In the genomic region with DNA sequence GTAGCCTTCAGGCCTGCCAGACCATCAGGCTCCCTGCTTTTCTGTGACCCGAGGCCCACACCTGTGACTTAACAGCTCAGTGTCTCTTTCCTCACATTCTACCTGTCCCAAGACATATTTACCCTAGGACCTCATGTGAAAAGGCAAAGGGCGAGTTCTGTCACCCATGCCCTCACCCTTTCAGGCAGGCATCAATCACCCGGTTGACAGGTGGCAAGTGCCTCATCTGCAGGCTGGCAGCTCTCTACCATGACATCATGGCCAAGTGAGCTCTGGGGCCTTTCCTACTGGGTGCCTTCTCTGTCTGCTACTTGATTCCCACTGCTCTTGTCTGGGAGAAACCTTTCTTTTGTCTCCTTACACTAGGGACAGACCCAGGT, we compare ENCODE assay signal across 9 mouse cellular contexts.
DNase-seq lines count a peak whose midpoint lies in the region; ATAC-seq and TF ChIP-seq lines count a peak whose summit lies in the region.
"Had no signal": no experiment of that assay in that cellular context is flagged by ENCODE, and none has a peak within 500 bp of the region (broad histone marks: within the 10 kb centered on the region; RNA-seq: fewer than 3 reads in every experiment).

No protein-coding gene starts in this region.

- no peak overlapping the region for H3K9ac ChIP-seq in heart, embryonic 13.5 days
- H3K9ac ChIP-seq in neural tube, embryonic 13.5 days: no peak overlapping the region
- no peak overlapping the region for H3K9ac ChIP-seq in intestine, postnatal 0 days (ENCODE audit: low read depth, low read length)
- H3K9ac ChIP-seq in stomach, embryonic 14.5 days (replicated peaks; ENCODE audit: low read depth, low read length): no peak overlapping the region

- H3K27ac ChIP-seq in heart, embryonic 13.5 days (replicated peaks): peak overlapping the region; percentile 73
- peak overlapping the region; percentile 57; the same call in 1 of the 2 replicates for H3K27ac ChIP-seq in neural tube, embryonic 13.5 days (replicated peaks)
- H3K27ac ChIP-seq in intestine, postnatal 0 days (ENCODE audit: low read depth, low read length): peak overlapping the region; percentile 41
- H3K27ac ChIP-seq in stomach, embryonic 14.5 days (ENCODE audit: low read length): peak overlapping the region; percentile 67; the same call in 1 of the 2 replicates

- no peaks in the 10 kb centered on the region for H3K36me3 ChIP-seq in heart, embryonic 13.5 days
- H3K36me3 ChIP-seq in neural tube, embryonic 13.5 days: no peaks in the 10 kb centered on the region
- no peaks in the 10 kb centered on the region for H3K36me3 ChIP-seq in intestine, postnatal 0 days (ENCODE audit: control insufficient read depth, insufficient read depth)
- H3K36me3 ChIP-seq in stomach, embryonic 14.5 days (ENCODE audit: control insufficient read depth, insufficient read depth, low read length): no peaks in the 10 kb centered on the region

- no peak for ATAC-seq in heart, embryonic 13.5 days (ENCODE audit: extremely low read depth, insufficient number of reproducible peaks, low FRiP score, low TSS enrichment)
- no peak for ATAC-seq in neural tube, embryonic 13.5 days (ENCODE audit: low read depth)
- peak; percentile 23; the same call in 1 of the 2 replicates for ATAC-seq in intestine, postnatal 0 days
- no peak for ATAC-seq in stomach, embryonic 14.5 days (ENCODE audit: insufficient number of reproducible peaks, insufficient read depth, low FRiP score, low read depth)

- H3K9me3 ChIP-seq in heart, embryonic 13.5 days: no peaks in the 10 kb centered on the region
- no peaks in the 10 kb centered on the region for H3K9me3 ChIP-seq in neural tube, embryonic 13.5 days
- H3K9me3 ChIP-seq in intestine, postnatal 0 days (ENCODE audit: control insufficient read depth): no peaks in the 10 kb centered on the region
- no peaks in the 10 kb centered on the region for H3K9me3 ChIP-seq in stomach, embryonic 14.5 days (ENCODE audit: control insufficient read depth, low read depth, low read length)

- no peaks in the 10 kb centered on the region for H3K27me3 ChIP-seq in heart, embryonic 13.5 days (replicated peaks)
- no peaks in the 10 kb centered on the region for H3K27me3 ChIP-seq in neural tube, embryonic 13.5 days
- no peaks in the 10 kb centered on the region for H3K27me3 ChIP-seq in intestine, postnatal 0 days (replicated peaks; ENCODE audit: control insufficient read depth, insufficient read depth, low read length)
- no peaks in the 10 kb centered on the region for H3K27me3 ChIP-seq in stomach, embryonic 14.5 days (ENCODE audit: control insufficient read depth, insufficient read depth, low read length)

- no peak for DNase-seq in heart, adult 18-20 months
- DNase-seq in neural tube, embryonic 10.5 days (ENCODE audit: extremely low spot score, low spot score): no peak
- no peak for DNase-seq in embryo, embryonic 10.5 days (ENCODE audit: low spot score)
- no peak for DNase-seq in right cerebral cortex, adult 18-20 months

- H3K4me3 ChIP-seq in heart, embryonic 13.5 days: no peak overlapping the region
- H3K4me3 ChIP-seq in neural tube, embryonic 13.5 days: no peak overlapping the region
- no peak overlapping the region for H3K4me3 ChIP-seq in intestine, postnatal 0 days (ENCODE audit: low read depth, low read length)
- no peak overlapping the region for H3K4me3 ChIP-seq in stomach, embryonic 14.5 days (ENCODE audit: low read depth, low read length)
- H3K4me3 ChIP-seq: erythroblast, embryonic 14.5 days had no signal

- no peak for TF ChIP-seq CTCF in intestine, postnatal 0 days (IDR thresholded peaks at IDR 0.05; ENCODE audit: low read depth)

- H3K4me1 ChIP-seq in heart, embryonic 13.5 days: peaks cover 37% of the 10 kb centered on the region
- peaks cover 8% of the 10 kb centered on the region; the same call in 1 of the 2 replicates for H3K4me1 ChIP-seq in neural tube, embryonic 13.5 days (replicated peaks)
- 0 out of 2 replicates have a peak, but pooled peaks cover 4% of the 10 kb centered on the region for H3K4me1 ChIP-seq in intestine, postnatal 0 days (replicated peaks; ENCODE audit: control insufficient read depth, insufficient read depth, low read length)
- no peaks in the 10 kb centered on the region for H3K4me1 ChIP-seq in stomach, embryonic 14.5 days (ENCODE audit: control insufficient read depth, insufficient read depth, low read length)

- no peak overlapping the region for H3K4me2 ChIP-seq in heart, embryonic 13.5 days
- H3K4me2 ChIP-seq in neural tube, embryonic 13.5 days: no peak overlapping the region
- H3K4me2 ChIP-seq in intestine, postnatal 0 days (replicated peaks; ENCODE audit: low read depth): no peak overlapping the region
- no peak overlapping the region for H3K4me2 ChIP-seq in stomach, embryonic 14.5 days (replicated peaks; ENCODE audit: low read depth, low read length)

- WGBS in heart, embryonic 13.5 days: 65% methylated on average over 3 of the region's 3 CpGs
- WGBS in neural tube, embryonic 13.5 days: 72% methylated on average over 3 of the region's 3 CpGs
- 31% methylated on average over 3 of the region's 3 CpGs for WGBS in intestine, postnatal 0 days
- 60% methylated on average over 3 of the region's 3 CpGs for WGBS in stomach, embryonic 14.5 days
